Mouse (Mus musculus) MEL (cell line): ENCODE results near the gene Slc16a10.

Source experiments
- CHD2 ChIP-seq: IDR thresholded peaks from 2 replicates; pipeline ENCODE4 v1.6.1; 2011; ENCODE audit warnings: low read length, improper control_type of control experiment
- CTCF ChIP-seq, 3 experiments: IDR thresholded peaks in 2 of 3; conservative IDR thresholded peaks in 1 of 3; 2 replicates each; pipeline ENCODE4 v1.5.1; 2011 to 2012; ENCODE audit warnings: low read length in 3 of 3, low read depth in 2 of 3, mild to moderate bottlenecking in 2 of 3, improper control_type of control experiment in 1 of 3, inconsistent platforms in 1 of 3, mixed read lengths in 1 of 3, moderate library complexity in 1 of 3; ENCODE audit not compliant: control insufficient read depth in 1 of 3, insufficient read depth in 1 of 3, poor library complexity in 1 of 3, severe bottlenecking in 1 of 3
- GATA1 ChIP-seq: IDR thresholded peaks from 2 replicates; pipeline ENCODE4 v1.6.1; 2011; ENCODE audit warnings: low read depth, low read length, improper control_type of control experiment
- MAX ChIP-seq: IDR thresholded peaks from 2 replicates; pipeline ENCODE4 v1.6.1; 2011; ENCODE audit warnings: low read length, improper control_type of control experiment
- MXI1 ChIP-seq: IDR thresholded peaks from 2 replicates; pipeline ENCODE4 v1.6.1; 2011; ENCODE audit warnings: mild to moderate bottlenecking, low read depth, low read length, improper control_type of control experiment
- POLR2A ChIP-seq, 2 experiments: IDR thresholded peaks; 2 replicates each; pipeline ENCODE4 v1.6.1; 2011 to 2012; ENCODE audit warnings: low read length in 2 of 2, mild to moderate bottlenecking in 2 of 2, control low read depth in 1 of 2, improper control_type of control experiment in 1 of 2, low read depth in 1 of 2, moderate library complexity in 1 of 2; ENCODE audit not compliant: control insufficient read depth in 1 of 2, insufficient read depth in 1 of 2, poor library complexity in 1 of 2
- RCOR1 ChIP-seq: IDR thresholded peaks from 2 replicates; pipeline ENCODE4 v1.6.1; 2012; ENCODE audit warnings: low read depth, mild to moderate bottlenecking, inconsistent platforms, low read length, improper control_type of control experiment
- TAL1 ChIP-seq: IDR thresholded peaks from 2 replicates; pipeline ENCODE4 v1.6.1; 2012; ENCODE audit warnings: mild to moderate bottlenecking, inconsistent platforms, low read length, moderate library complexity, mixed read lengths
- ZMIZ1 ChIP-seq: IDR thresholded peaks from 2 replicates; pipeline ENCODE4 v1.6.1; 2012; ENCODE audit warnings: low read depth, mild to moderate bottlenecking, inconsistent platforms, low read length, improper control_type of control experiment, moderate library complexity

DNA sequence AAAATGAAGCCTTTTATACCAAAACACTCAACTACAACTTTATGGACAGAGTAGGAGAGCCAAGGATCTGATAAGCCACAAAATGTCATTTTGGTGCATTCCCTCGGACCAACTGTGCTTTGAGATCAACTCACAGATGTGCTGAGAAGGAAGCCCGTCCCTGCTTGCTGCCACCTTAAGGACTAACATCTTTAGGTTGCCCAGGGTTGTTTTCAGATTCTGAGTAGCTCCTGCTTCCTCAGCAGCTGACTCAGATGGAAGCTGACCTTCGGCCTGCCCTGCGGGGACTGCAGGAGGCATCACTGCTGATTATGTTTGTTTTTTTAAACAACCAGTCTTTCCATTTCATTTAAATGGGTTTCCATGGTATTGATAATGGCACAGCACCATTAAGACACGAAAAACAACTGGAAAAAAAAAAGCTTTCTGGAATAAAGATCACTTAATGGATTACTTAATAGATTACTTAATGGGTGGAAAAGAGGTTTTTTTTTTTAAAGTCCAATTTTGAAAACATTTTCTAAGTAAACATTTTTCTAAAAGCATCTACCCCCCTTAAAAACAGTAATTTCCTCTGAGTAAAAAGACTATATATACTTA lies 78.7 kb downstream of the Slc16a10 start:
- TF ChIP-seq CTCF (IDR thresholded peaks at IDR 0.05 in 2 of 3, conservative IDR thresholded peaks at IDR 0.05 in 1 of 3; ENCODE audit: control insufficient read depth in 1 of 3, insufficient read depth in 1 of 3, low read depth in 2 of 3, low read length in 3 of 3, poor library complexity in 1 of 3, severe bottlenecking in 1 of 3) (no peak), POLR2A (IDR thresholded peaks at IDR 0.05; ENCODE audit: control insufficient read depth in 1 of 2, insufficient read depth in 1 of 2, low read depth in 1 of 2, low read length in 2 of 2, poor library complexity in 1 of 2) (no peak), ZMIZ1 (no peak), TAL1 (no peak), RCOR1 (no peak), GATA1 (no peak), MXI1 (no peak), CHD2 (no peak), MAX (no peak)
